Comparison of ENCODE assay signal across 10 mouse cellular contexts in genomic region chr7:16366133-16366646, GRCm38 (mm10). TPM values are rescaled to one million over a fixed set of nuclear protein-coding genes. Genes with fewer than 3 reads are reported as not detected.
DNase-seq lines count a peak whose midpoint lies in the region; ATAC-seq lines count a peak whose summit lies in the region.
"Had no signal": no experiment of that assay in that cellular context is flagged by ENCODE, and none has a peak within 500 bp of the region (broad histone marks: within the 10 kb centered on the region; RNA-seq: fewer than 3 reads in every experiment).

No protein-coding gene starts in this region.

- no peak overlapping the region for H3K9ac ChIP-seq in forebrain, embryonic 13.5 days
- H3K9ac ChIP-seq in forebrain, embryonic 16.5 days (replicated peaks; ENCODE audit: low read depth, low read length): no peak overlapping the region

- ATAC-seq in forebrain, embryonic 13.5 days: no peak
- ATAC-seq in forebrain, embryonic 16.5 days: no peak
- ATAC-seq: midbrain, embryonic 16.5 days; Patski had no signal

- DNase-seq in 416B (ENCODE audit: low read depth): peak; percentile 57
- DNase-seq in adrenal gland, postnatal 25 days: peak; percentile 56
- DNase-seq in lung, postnatal 25 days (ENCODE audit: low spot score): peak; percentile 76
- no peak for DNase-seq in layer of hippocampus, postnatal 10 days (ENCODE audit: low spot score in 2 of 2)
- DNase-seq in right cerebral cortex, postnatal 25 days: no peak
- no peak for DNase-seq in cerebellum, postnatal 36 days

- H3K9me3 ChIP-seq in forebrain, embryonic 13.5 days (replicated peaks): no peaks in the 10 kb centered on the region
- H3K9me3 ChIP-seq in forebrain, embryonic 16.5 days (ENCODE audit: control insufficient read depth, low read length): no peaks in the 10 kb centered on the region

- peaks cover 90% of the 10 kb centered on the region for H3K36me3 ChIP-seq in forebrain, embryonic 13.5 days (ENCODE audit: poor library complexity, severe bottlenecking)
- peaks cover 7% of the 10 kb centered on the region; the same call in 1 of the 2 replicates for H3K36me3 ChIP-seq in forebrain, embryonic 16.5 days (ENCODE audit: control insufficient read depth, insufficient read depth)

- H3K27ac ChIP-seq in forebrain, embryonic 13.5 days: peak overlapping the region; percentile 63
- no peak overlapping the region for H3K27ac ChIP-seq in forebrain, embryonic 16.5 days (ENCODE audit: low read length)

- no peaks in the 10 kb centered on the region for H3K27me3 ChIP-seq in forebrain, embryonic 13.5 days
- no peaks in the 10 kb centered on the region for H3K27me3 ChIP-seq in forebrain, embryonic 16.5 days (replicated peaks; ENCODE audit: control insufficient read depth, insufficient read depth, low read length)
- H3K27me3 ChIP-seq: Patski had no signal

- no peak overlapping the region for H3K4me2 ChIP-seq in forebrain, embryonic 13.5 days
- H3K4me2 ChIP-seq in forebrain, embryonic 16.5 days (ENCODE audit: low read length): no peak overlapping the region

- H3K4me3 ChIP-seq in forebrain, embryonic 13.5 days: no peak overlapping the region
- H3K4me3 ChIP-seq in forebrain, embryonic 16.5 days (replicated peaks; ENCODE audit: low read length): no peak overlapping the region

- H3K4me1 ChIP-seq in forebrain, embryonic 13.5 days: peaks cover 26% of the 10 kb centered on the region
- H3K4me1 ChIP-seq in forebrain, embryonic 16.5 days (replicated peaks; ENCODE audit: control insufficient read depth, insufficient read depth, low read length): peaks cover 6% of the 10 kb centered on the region

- 62% methylated on average over 10 of the region's 10 CpGs for WGBS in forebrain, embryonic 13.5 days
- WGBS in forebrain, embryonic 16.5 days: 55% methylated on average over 10 of the region's 10 CpGs

RNA-seq across cellular contexts. Expression of gene Sae1, which starts 21.4 kb away (rescaled TPM):
- 355 and 370 TPM in 2 replicates for polyA plus RNA-seq in forebrain, embryonic 13.5 days (2015; fragmentation: Nextera tagmentation; extraction: Ambion mirVana)
- 297 and 304 TPM in 2 replicates for polyA plus RNA-seq in forebrain, embryonic 16.5 days (2015; fragmentation: Nextera tagmentation; extraction: Ambion mirVana)
- 67.1 and 74.1 TPM in 2 replicates for total RNA-seq in adrenal gland, postnatal 25 days (2021)
- 100 to 1,000 TPM; 106 to 115 TPM for total RNA-seq in layer of hippocampus, postnatal 10 days (2021)

RNA-seq across cellular contexts. Expression of gene Zc3h4, which starts 34.5 kb away (rescaled TPM):
- polyA plus RNA-seq in forebrain, embryonic 13.5 days (2015; fragmentation: Nextera tagmentation; extraction: Ambion mirVana): 19.5 and 20.5 TPM in 2 replicates
- polyA plus RNA-seq in forebrain, embryonic 16.5 days (2015; fragmentation: Nextera tagmentation; extraction: Ambion mirVana): 18.6 and 19.3 TPM in 2 replicates
- 47.1 and 57.3 TPM in 2 replicates for total RNA-seq in adrenal gland, postnatal 25 days (2021)
- total RNA-seq in layer of hippocampus, postnatal 10 days (2021): 10 to 100 TPM; 46.4 to 52.8 TPM

RNA-seq across cellular contexts. Expression of gene Bbc3, which starts 58.0 kb away (rescaled TPM):
- 10.0 and 12.2 TPM in 2 replicates for polyA plus RNA-seq in forebrain, embryonic 13.5 days (2015; fragmentation: Nextera tagmentation; extraction: Ambion mirVana)
- 17.6 and 18.9 TPM in 2 replicates for polyA plus RNA-seq in forebrain, embryonic 16.5 days (2015; fragmentation: Nextera tagmentation; extraction: Ambion mirVana)
- total RNA-seq in adrenal gland, postnatal 25 days (2021): 6.8 and 11.5 TPM in 2 replicates
- 10 to 100 TPM; 28.0 to 30.0 TPM for total RNA-seq in layer of hippocampus, postnatal 10 days (2021)

Comparison
In these comparisons a context has a peak if more than half of its experiments do, and no peak if none do; other contexts are left out.
1. DNase-seq: peak in 416B (single experiment), adrenal gland, postnatal 25 days (single experiment) and lung, postnatal 25 days (single experiment); none in layer of hippocampus, postnatal 10 days (0 of 2), right cerebral cortex, postnatal 25 days (single experiment) and cerebellum, postnatal 36 days (0 of 2).